Mouse (Mus musculus) kidney, adult 11 months (tissue): ENCODE results near the gene Emilin2.

Experiments
- DNase-seq: peaks from one replicate; pipeline ENCODE4 v3.0.0; 2022

Emilin2 gene

GRCm38 (mm10) chr17:71263136-71263535 lies 48.6 kb downstream of the Emilin2 start:
- DNase-seq: no peak

DNA sequence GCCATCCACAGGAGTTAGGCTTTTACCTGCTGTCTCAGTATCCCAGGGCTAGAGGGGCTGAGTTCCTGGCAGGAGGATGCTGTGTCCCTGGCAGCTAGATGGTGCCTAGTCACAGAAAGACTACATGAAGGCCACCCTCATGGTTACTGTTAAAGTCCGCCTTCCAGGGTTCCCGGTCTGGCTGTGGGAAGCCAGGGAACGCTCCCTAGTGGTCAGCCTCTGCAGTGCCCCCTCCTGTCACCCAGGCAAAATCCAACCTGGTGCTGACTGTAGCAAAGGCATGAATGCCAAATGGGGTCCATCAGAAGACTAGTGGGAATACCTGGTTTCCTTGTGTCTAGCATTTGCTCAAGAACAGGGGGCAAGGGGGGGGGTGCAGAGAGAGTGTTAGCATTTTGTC lies 51.1 kb downstream of the Emilin2 start:
- no peak for DNase-seq

DNA sequence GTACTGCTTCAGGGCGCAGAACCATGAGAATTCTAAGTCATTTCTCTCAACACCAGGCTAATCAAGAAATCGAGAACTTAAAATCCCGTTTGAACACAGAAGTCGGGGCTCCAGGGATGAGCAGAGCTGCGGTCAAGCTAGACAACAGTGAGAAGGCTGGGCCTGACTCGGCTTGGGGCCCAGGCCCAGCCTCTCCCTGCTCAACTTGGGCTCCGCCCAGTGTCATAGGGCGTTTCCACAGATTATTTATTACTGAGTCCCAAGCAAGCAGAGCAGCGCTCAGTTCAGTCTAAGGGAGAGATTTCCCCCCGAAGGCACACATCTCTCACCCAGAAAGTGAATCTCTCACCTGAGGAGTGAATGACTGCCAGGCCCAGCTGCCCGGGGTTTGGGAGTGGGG lies 52.1 kb downstream of the Emilin2 start:
- DNase-seq: no peak

DNA sequence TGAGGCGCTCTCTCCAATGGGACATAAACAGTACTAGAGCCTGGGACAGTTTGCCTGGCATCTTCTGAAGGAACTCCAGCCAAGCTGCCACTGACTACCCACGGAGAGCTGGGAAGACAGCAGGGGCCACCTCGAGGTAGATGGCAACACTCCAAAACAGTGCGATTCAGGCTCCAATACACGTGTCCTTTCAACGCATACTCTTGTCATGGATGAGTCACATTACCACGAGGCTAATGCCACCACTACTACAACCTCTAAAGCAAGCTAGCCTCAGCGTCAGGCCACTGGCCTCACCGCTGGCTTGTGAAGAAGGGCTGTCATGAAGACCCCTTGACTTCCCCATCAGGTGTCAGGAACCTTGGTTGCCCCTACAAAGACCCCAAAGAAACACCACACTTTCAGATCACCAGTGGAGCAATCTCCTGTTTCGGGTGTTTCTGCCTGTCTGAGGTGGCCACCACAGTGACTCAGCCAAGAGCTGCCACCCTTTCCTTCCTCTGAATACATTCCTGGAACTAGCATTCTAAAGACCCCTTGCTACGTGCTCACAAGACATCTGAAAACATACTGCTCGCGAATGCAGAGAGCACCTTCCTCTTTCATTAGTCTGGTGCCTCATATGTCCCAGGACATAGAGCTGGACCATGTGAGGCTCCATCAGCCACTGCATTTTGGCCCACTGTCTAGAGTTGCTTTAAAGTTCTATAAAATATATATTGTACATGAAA lies 54.8 kb downstream of the Emilin2 start:
- no peak for DNase-seq

DNA sequence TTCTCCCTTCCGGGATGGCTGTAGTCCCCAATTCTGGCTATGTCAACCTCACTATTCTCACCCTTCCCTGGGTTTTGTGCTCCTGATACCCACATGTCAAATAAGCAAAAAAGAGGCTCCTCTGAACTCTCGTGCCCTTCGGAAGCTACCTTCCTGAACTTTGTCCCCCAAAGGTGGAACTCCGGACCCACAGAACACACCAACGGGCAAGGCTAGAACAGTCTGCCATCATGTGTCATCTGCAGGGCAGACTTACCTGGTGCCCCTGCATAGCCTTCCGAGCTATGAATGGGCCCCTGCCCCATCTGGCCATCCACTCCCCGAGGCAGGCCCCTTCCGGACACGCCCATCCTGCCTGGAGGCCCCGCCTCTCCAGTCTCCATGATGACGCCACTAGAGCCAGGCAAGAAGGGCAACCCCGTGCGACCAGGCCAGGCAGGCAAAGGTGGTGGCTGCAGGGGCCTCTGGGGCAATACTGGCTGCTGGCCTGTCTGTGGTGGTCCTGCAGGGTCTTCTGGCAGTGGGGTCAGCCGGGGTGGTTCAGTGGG lies 55.6 kb downstream of the Emilin2 start:
- no peak for DNase-seq

GRCm38 (mm10) chr17:71254736-71255135 lies 57.0 kb downstream of the Emilin2 start:
- no peak for DNase-seq

DNA sequence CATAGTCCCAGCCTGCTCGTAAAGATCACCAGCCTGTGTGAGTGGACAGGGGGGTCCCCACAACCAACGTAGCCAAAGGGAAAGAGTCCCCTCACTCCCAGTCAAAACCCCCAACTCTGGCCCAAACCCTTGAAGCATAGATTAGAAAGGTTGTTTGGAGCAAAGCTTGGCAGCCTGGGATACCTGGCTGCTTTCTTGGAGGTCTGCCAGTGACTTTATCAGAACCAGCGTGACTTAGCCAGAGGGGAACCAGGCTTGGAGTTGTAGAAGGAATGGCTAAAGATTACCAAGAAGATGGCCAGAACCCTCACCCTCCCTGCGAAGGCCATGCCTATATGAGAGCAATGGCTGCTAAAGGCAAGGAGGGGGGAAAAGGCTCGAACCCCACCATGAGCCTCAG lies 57.7 kb downstream of the Emilin2 start:
- DNase-seq: peak; percentile 49

DNA sequence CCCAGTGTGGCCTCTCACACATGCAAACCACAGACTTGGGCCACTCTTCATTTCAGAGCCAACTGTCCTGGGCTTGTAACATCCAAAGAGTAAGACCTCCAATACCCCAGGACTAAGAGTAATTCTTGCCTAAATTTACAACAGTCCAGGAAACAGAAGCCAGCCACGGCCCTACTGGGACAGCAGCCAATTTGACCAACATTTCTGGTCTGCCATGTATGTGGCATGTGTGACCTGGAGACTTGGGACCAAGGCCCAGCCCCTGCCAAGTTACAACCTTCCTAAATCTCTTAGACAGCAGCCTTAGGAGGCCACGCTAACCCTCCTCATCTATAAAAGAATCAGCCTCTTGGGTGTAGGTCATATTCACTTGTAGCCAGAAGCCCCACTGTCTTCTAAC lies 58.4 kb downstream of the Emilin2 start:
- no peak for DNase-seq

- no peak for DNase-seq
These were observed 59.7 kb downstream of the Emilin2 start for GRCm38 (mm10) chr17:71252101-71252500.

DNA sequence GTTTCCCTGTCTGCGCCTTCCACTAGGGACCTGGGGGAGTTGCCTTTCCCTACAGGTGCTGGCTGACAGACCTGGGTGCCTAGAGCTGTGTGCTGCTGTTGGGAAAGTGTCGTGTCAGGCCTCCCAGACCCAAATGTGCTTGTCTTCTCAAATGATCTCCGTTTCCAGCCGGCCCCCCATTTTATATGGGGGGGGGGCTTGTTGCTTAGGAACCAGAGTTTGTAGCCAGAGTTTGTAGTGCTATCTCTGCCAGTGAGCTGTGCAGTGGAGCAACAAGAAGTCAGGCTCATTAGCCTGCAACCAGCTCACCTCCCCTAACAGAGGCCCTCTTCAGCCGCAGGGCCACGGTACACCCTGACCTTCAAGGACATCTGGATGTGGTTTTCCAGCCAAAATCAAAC lies 60.2 kb downstream of the Emilin2 start:
- DNase-seq: peak; percentile 59

GRCm38 (mm10) chr17:71250819-71251600 lies 60.8 kb downstream of the Emilin2 start:
- DNase-seq: peak; percentile 53

- no peak for DNase-seq
These were observed 61.7 kb downstream of the Emilin2 start for GRCm38 (mm10) chr17:71250046-71250445.

- DNase-seq: no peak
These were observed 62.8 kb downstream of the Emilin2 start for GRCm38 (mm10) chr17:71248963-71249362.

- DNase-seq: no peak
These were observed 65.8 kb downstream of the Emilin2 start for GRCm38 (mm10) chr17:71246022-71246421.

DNA sequence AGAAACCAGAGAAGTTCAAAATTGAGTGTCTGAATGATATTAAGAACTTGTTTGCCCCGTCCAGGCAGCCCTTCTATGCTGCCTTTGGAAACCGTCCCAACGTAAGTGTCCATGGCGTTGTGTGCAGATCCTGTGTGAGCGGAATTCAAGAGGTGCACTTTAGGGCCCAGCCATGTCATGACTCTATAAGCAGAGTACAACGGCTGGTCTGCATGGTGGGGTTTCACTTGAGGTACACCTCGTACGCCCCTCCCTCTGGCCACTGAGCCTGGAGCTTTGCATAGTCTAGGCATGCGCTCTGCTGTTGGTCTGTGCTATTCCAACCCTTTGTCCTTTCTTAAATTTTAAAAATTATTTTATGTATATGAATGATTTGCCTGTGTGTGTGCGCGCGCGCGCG lies 66.6 kb downstream of the Emilin2 start:
- DNase-seq: no peak

DNA sequence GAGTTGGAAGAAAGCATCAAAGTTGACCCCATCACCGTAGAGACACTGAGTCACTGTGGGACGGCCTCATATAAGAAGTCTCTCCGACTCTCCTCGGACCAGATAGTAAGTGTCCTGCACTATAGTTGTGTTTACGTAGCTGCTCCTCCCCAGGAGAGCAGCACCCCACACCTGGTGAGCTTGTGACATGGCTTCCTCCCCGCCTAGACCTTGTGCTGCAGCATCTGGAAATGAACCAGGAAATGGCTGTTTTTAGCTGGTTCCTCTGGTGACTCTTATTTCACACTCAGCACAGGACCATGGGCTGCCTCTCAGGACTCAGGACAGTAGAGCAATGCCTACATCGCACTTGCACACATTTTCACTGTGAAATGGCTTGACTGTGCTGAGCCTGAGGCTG lies 69.1 kb downstream of the Emilin2 start:
- no peak for DNase-seq

DNA sequence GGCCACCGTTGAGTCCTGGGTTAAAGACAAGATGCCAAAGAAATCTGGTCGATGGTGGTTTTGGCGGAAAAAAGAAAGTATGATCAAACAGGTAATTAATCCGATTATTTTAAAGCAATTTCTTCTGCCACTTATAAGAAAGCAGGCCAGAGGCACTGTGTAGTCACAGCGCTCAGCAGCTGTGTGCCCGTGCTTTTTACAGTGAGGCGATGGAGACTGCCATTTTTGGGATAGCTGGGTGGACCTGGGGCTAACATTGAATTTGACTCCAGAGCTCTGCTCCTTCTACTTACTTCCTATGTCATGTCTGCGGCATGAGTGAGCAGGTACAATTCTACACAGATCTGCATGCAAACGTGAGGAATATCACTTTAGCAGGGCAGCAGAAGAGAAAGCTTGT lies 71.0 kb downstream of the Emilin2 start:
- DNase-seq: no peak

DNA sequence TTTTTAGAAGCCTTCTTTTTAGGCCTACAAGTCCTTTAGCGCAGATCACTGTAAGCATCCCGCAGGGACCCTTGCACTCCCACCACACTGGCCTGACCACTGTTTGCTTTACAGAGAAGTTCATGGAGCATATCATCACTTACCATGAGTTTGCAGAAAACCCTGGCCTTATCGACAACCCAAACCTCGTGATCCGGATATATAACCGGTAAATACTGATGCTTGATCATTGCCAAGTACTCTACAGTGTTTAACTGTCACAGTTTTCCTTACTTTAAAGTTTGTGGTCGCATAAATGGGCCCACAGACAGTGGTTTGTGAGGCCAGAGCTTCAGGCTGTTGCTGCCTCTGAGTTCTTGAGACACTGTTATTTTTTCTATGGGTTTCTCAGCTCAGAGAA lies 73.3 kb downstream of the Emilin2 start:
- DNase-seq: no peak

DNA sequence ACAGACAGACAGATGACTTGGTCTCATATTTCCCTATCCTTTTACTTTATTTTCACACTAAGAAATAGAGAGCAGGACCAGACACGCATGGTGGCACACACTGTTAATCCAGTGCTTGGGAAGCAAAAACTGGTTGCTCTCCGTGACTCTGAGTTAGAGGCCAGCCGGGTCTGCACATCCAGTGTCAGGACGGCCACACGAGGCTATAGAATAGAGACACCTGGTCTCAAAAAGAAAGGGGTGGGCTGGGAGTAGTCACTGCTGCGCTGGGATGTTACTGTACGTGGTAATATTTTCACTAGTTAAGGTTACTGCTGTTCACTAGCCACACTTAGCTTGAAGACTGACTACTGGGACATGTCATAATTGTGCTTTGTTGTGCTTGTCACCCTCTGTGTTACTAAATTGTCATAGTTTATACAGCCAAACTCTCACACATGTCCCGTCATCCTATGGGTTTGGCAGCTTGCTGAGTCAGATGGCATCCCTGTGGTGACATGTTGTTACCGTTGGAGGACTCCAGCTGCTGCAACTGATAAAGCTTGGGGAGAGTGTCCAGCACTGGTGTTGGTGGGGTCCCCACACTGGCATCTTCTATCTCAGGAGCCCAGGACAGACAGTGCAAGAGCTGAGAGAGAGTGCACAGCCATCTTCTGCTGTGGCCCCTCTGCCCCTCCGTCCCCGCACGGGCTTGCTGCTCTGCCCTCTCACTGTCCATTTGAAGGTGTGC lies 76.4 kb downstream of the Emilin2 start:
- no peak for DNase-seq

- DNase-seq: no peak
These were observed 77.7 kb downstream of the Emilin2 start for GRCm38 (mm10) chr17:71234041-71234594.

DNA sequence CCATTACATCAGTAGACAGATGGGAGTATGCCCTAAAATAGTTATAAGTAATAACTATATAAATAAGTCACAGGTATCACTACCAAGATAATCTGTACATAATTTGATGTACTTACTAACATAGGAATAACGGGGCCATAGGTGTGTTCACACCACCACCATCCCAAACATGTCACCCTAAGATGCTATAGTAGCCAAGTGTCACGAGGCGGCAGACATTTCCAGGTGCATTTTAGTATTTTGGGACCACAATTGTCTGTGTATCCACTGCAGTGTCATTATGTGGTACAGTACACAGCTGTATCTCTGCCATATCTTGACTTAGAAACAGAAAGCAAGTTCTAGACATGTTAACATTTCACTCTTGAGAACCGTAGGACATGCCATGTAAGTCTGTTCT lies 78.6 kb downstream of the Emilin2 start:
- no peak for DNase-seq

- no peak for DNase-seq
These were observed 79.8 kb downstream of the Emilin2 start for GRCm38 (mm10) chr17:71231998-71232397.

DNA sequence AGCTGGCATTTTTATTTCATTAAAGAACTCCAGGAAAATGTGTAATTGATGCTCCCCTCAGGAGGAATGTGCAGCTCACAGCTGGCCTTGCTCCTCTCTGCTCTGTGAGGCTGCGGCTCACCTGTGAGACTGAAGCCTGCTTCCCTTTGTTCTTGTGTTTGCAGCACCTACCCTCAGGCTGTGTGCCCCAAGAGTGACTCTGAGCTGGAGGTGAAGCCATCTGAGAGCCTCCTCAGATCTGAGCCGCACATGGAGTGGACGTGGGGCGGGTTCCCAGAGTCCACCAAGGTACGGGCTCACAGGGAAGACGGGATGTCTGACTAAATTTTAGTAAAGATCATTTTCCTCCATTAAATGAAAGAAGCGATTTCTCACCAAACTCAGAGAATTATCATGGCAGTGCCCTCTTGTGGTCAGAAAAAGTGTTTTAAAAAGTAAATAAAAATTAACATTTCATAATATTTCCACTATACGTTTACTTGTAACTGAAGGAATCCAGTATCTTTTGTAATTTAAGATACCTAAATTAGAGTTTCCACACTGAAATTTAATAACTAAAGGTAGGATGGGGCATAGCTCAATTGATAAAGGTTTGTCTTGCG lies 81.6 kb downstream of the Emilin2 start:
- no peak for DNase-seq
